Mouse (Mus musculus): ENCODE measurements around the gene Lbhd2. TPM values are rescaled to one million over a fixed set of nuclear protein-coding genes. Genes with fewer than 3 reads are reported as not detected.

Lbhd2 gene
- polyA plus RNA-seq, 1 experiment from 2014 or later: not detected

- POLR2A ChIA-PET: interaction anchor here (1.4 kb wide), 1 partner anchor 13 kb away, joined by 7 read pairs; no protein-coding TSS in a partner anchor
- DNase-seq (ENCODE audit: low read depth, low spot score) (no peak), ATAC-seq (no peak)
- CTCF ChIA-PET: interaction anchor here (0.7 to 10.0 kb wide), 7 partner anchors 10 to 47 kb away, joined by 3 to 144 read pairs (median 6); no protein-coding TSS in a partner anchor
- TF ChIP-seq CTCF (IDR thresholded peaks at IDR 0.05): no peak
- no peaks in the 10 kb centered on the region for H3K27me3 ChIP-seq
- in situ Hi-C loops (cut with MboI; ENCODE audit: low pct_unique_long_range_greater_than_20kb): no loop called here
Measured at GRCm38 (mm10) chr12:111457742-111458141, 51.1 kb downstream of the Lbhd2 start.

Other genes with a start within 250 kb of the Lbhd2 start
- 19.9 TPM for gene Traf3, start 240.4 kb upstream of the Lbhd2 start, polyA plus RNA-seq (2021)
- not detected for gene 4930595D18Rik, start 222.3 kb upstream of the Lbhd2 start, polyA plus RNA-seq (2021)
- 0.04 TPM for gene Amn, start 135.7 kb upstream of the Lbhd2 start, polyA plus RNA-seq (2021)
- gene Cdc42bpb, start 29.1 kb upstream of the Lbhd2 start, polyA plus RNA-seq (2021): 103 TPM
- gene Exoc3l4, start 10.2 kb downstream of the Lbhd2 start, polyA plus RNA-seq (2021): 8.5 TPM
- gene Tnfaip2, start 35.7 kb downstream of the Lbhd2 start, polyA plus RNA-seq (2021): 57.5 TPM
- 2.3 TPM for gene Gm266, start 79.0 kb downstream of the Lbhd2 start, polyA plus RNA-seq (2021)
- 251 TPM for gene Eif5, start 131.2 kb downstream of the Lbhd2 start, polyA plus RNA-seq (2021)
- gene Mark3, start 167.7 kb downstream of the Lbhd2 start, polyA plus RNA-seq (2021): 85.4 TPM